Mouse (Mus musculus): ENCODE data around the gene Gm9918.

GRCm38 (mm10) chr15:102315292-102315691, 44.9 kb downstream of the Gm9918 start:
- TF ChIP-seq POLR2A (IDR thresholded peaks at IDR 0.05; ENCODE audit: borderline replicate concordance, extremely low read depth, insufficient read depth, insufficient read length, poor library complexity, severe bottlenecking) (no peak), CTCF (IDR thresholded peaks at IDR 0.05; ENCODE audit: borderline replicate concordance, extremely low read depth, insufficient read depth, insufficient read length) (no peak)

Measured in brain, embryonic 14.5 days (tissue).